Mouse (Mus musculus) midbrain, embryonic 14.5 days (tissue): ENCODE data around the gene Hist1h2bp. TPM values are rescaled to one million over a fixed set of nuclear protein-coding genes. Genes with fewer than 3 reads are reported as not detected.
"Not testable (repeated sequence)": the region's sequence is repeated elsewhere in the genome, so short reads cannot be mapped to it uniquely, and the experiment has no call there.

Experiments used
- ATAC-seq: fragments of 200-750 bp; cut with Nextera tagmentation; 2 replicates; pipeline ENCODE4 v1.8.0; 2017; ENCODE audit warnings: moderate number of reproducible peaks, moderate library complexity; ENCODE audit not compliant: low FRiP score, low TSS enrichment
- DNase-seq: peaks from one replicate; pipeline ENCODE4 v3.0.0-alpha.2; 2015
- H3K27ac ChIP-seq: fragments of 300-500 bp; sonication (generic); replicated peaks from 2 replicates; pipeline ENCODE4 v1.5.1; 2014; ENCODE audit warnings: mild to moderate bottlenecking, low read depth, low read length, moderate library complexity
- H3K27me3 ChIP-seq: fragments of 300-500 bp; sonication (generic); 2 replicates; pipeline ENCODE4 v1.6.1; 2014; ENCODE audit warnings: low read length, control low read depth, mixed read lengths; ENCODE audit not compliant: control insufficient read depth, insufficient read depth
- H3K36me3 ChIP-seq: fragments of 300-500 bp; sonication (generic); 2 replicates; pipeline ENCODE4 v1.6.1; 2014; ENCODE audit warnings: low read length, control low read depth; ENCODE audit not compliant: control insufficient read depth, insufficient read depth
- H3K4me1 ChIP-seq: fragments of 300-500 bp; sonication (generic); 2 replicates; pipeline ENCODE4 v1.6.1; 2014; ENCODE audit warnings: mild to moderate bottlenecking, antibody characterized with exemption, low read length, control low read depth; ENCODE audit not compliant: control insufficient read depth, insufficient read depth
- H3K4me2 ChIP-seq: fragments of 300-500 bp; sonication (generic); 2 replicates; pipeline ENCODE4 v1.6.1; 2014; ENCODE audit warnings: mild to moderate bottlenecking, low read length, moderate library complexity
- H3K4me3 ChIP-seq: fragments of 300-500 bp; sonication (generic); replicated peaks from 2 replicates; pipeline ENCODE4 v1.5.1; 2014; ENCODE audit warnings: low read depth, low read length
- H3K9ac ChIP-seq: fragments of 300-500 bp; sonication (generic); replicated peaks from 2 replicates; pipeline ENCODE4 v1.6.1; 2014; ENCODE audit warnings: mild to moderate bottlenecking, low read length, moderate library complexity
- H3K9me3 ChIP-seq: fragments of 300-500 bp; sonication (generic); 2 replicates; pipeline ENCODE4 v1.6.1; 2016; ENCODE audit warnings: low read length, control low read depth, mixed read lengths; ENCODE audit not compliant: control insufficient read depth
- WGBS: fragments of 180-500 bp; shearing (Covaris S2); extraction: QIAGEN DNeasy Blood & Tissue Kit; methylation state at CpG from one replicate; pipeline ENCODE4 v1.1.7; 2014; 5-methylcytosine and 5-hydroxymethylcytosine counted together
- polyA plus RNA-seq: library from polyadenylated mRNA; unstranded; fragments of >200 nt; fragmentation: Nextera tagmentation; extraction: Ambion mirVana; gene quantifications from 2 replicates; pipeline ENCODE4 v1.2.1, GENCODE M21; 2014

The Hist1h2bp gene
- polyA plus RNA-seq, result not detected in 2 replicates

DNA sequence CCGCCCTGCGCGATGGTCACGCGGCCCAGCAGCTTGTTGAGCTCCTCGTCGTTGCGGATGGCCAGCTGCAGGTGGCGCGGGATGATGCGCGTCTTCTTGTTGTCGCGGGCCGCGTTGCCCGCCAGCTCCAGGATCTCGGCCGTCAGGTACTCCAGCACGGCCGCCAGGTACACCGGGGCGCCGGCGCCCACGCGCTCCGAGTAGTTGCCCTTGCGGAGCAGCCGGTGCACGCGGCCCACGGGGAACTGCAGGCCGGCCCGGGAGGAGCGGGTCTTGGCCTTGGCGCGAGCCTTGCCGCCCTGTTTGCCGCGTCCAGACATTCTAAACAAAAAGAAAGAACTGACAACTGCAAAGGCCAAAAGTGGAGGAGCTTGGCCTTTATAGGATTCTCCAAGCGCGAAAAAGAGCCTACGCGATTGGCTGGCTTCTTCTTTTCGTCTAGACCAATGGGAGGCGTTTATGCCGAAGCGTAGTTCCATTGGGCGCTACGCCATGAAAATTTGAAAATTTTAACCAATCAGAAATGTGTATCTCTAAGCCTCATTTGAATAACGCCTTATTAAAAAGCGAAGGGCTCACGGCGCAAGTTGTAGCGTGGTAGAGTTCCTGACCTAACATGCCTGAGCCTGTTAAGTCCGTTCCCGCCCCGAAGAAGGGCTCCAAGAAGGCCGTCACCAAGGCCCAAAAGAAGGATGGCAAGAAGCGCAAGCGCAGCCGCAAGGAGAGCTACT lies at the start of gene Hist1h2bp, which contains the start of gene Hist1h2an:
Hist1h2bp (plus strand) TSS at position 563 of the 731 bp plus-strand sequence.
Hist1h2an (minus strand) TSS at position 320 of the 731 bp plus-strand sequence.
- not testable (repeated sequence) for H3K27me3 ChIP-seq, H3K36me3 ChIP-seq, H3K9me3 ChIP-seq
- H3K9ac ChIP-seq, result peak within 1 kb of the TSS; percentile 12; the same call in 1 of the 2 replicates
- ATAC-seq, result peak; percentile 95
- peak within 1 kb of the TSS; percentile 77 for H3K27ac ChIP-seq
- peak within 1 kb of the TSS; percentile 33 for H3K4me3 ChIP-seq
- H3K4me2 ChIP-seq, result peak within 1 kb of the TSS; percentile 60
- peak; percentile 98 for DNase-seq
- H3K4me1 ChIP-seq, result peaks cover 19% of the 10 kb centered on the region
- 0% methylated on average over 37 of the region's 63 CpGs for WGBS

DNA sequence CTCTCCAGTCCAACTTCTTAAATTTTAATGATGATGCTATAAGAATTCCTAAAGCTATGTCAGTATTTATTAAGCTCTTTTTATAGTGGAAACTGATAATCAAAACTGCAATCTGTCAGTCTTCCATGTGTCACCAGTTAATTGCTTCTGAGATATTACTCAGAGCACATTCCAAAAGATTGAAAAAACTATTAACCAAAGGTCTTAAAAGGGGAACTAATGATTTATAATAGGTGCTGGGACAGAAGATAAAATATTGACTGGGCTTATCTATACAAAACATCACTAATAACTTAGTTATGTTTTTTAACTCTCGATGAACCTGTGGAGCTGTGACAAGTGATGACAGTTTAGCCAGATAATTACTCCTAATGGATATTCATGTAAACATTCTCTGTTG lies 42.3 kb upstream of the Hist1h2bp start:
- Histone ChIP-seq H3K4me2 (no peak overlapping the region), H3K9me3 (no peaks in the 10 kb centered on the region), H3K27ac (no peak overlapping the region), H3K9ac (no peak overlapping the region), H3K36me3 (no peaks in the 10 kb centered on the region), H3K4me1 (peaks cover 19% of the 10 kb centered on the region), H3K27me3 (no peaks in the 10 kb centered on the region), H3K4me3 (no peak overlapping the region)
- DNase-seq, result no peak
- 94% methylated on average over 1 of the region's 1 CpGs for WGBS
- ATAC-seq, result no peak

- H3K36me3 ChIP-seq, result no peaks in the 10 kb centered on the region
- peak overlapping the region; percentile 53 for H3K4me3 ChIP-seq
- peaks cover 28% of the 10 kb centered on the region for H3K4me1 ChIP-seq
- peak overlapping the region; percentile 74 for H3K4me2 ChIP-seq
- peak overlapping the region; percentile 64 for H3K9ac ChIP-seq
- no peaks in the 10 kb centered on the region for H3K9me3 ChIP-seq
- WGBS, result 3% methylated on average over 5 of the region's 5 CpGs
- peak; percentile 56 for DNase-seq
- H3K27me3 ChIP-seq, result no peaks in the 10 kb centered on the region
- peak overlapping the region; percentile 82 for H3K27ac ChIP-seq
- ATAC-seq, result no peak
Measured at GRCm38 (mm10) chr13:21749387-21750158, 37.7 kb upstream of the Hist1h2bp start.

DNA sequence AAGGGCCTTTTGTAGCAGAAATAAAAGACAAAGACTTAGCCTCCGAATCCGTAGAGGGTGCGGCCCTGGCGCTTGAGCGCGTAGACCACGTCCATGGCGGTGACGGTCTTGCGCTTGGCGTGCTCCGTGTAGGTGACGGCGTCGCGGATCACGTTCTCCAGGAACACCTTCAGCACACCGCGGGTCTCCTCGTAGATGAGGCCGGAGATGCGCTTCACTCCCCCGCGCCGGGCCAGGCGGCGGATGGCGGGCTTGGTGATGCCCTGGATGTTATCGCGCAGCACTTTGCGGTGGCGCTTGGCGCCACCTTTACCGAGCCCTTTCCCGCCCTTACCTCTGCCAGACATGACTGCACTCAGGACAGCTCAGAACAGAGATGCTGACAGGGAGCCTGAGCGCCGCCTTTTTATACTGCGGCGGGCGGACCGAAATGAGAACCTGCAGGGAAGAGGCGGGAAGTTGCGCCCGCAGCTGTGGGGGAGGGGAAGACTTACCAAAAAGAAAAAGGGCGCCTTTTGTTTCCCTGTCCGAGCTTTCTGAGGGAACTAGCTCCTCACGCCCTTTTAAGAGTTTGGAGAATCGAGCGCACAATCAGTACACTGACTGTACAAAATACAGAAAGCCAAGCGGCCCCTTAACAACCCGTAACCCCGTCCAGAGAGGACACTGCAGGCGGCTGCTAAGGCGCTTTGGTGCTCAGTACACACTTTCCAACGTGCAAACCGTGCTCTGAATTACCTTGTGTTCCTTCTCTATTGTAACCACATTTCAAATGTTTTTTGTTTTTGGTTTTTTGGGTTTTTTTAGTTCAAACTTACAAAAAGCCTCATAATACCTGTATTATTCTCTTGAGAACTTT lies 36.9 kb upstream of the Hist1h2bp start, which contains the start of gene Hist1h4k:
Hist1h4k (minus strand) TSS at position 347 of the 859 bp plus-strand sequence.
- peak within 1 kb of the TSS; percentile 82 for H3K27ac ChIP-seq
- peak within 1 kb of the TSS; percentile 53 for H3K4me3 ChIP-seq
- H3K4me1 ChIP-seq, result peaks cover 33% of the 10 kb centered on the region
- not testable (repeated sequence) for H3K27me3 ChIP-seq, H3K9me3 ChIP-seq, H3K36me3 ChIP-seq
- WGBS, result under 1% methylated on average over 42 of the region's 56 CpGs
- ATAC-seq, result peak; percentile 88
- H3K4me2 ChIP-seq, result peak within 1 kb of the TSS; percentile 74
- H3K9ac ChIP-seq, result peak within 1 kb of the TSS; percentile 64
- DNase-seq, result peak; percentile 96

GRCm38 (mm10) chr13:21751417-21751816 lies 35.8 kb upstream of the Hist1h2bp start:
- Histone ChIP-seq H3K4me2 (no peak overlapping the region), H3K4me1 (peaks cover 33% of the 10 kb centered on the region), H3K36me3 (no peaks in the 10 kb centered on the region), H3K9ac (no peak overlapping the region), H3K27me3 (no peaks in the 10 kb centered on the region), H3K9me3 (no peaks in the 10 kb centered on the region), H3K4me3 (no peak overlapping the region), H3K27ac (no peak overlapping the region)
- DNase-seq (no peak), ATAC-seq (no peak)

DNA sequence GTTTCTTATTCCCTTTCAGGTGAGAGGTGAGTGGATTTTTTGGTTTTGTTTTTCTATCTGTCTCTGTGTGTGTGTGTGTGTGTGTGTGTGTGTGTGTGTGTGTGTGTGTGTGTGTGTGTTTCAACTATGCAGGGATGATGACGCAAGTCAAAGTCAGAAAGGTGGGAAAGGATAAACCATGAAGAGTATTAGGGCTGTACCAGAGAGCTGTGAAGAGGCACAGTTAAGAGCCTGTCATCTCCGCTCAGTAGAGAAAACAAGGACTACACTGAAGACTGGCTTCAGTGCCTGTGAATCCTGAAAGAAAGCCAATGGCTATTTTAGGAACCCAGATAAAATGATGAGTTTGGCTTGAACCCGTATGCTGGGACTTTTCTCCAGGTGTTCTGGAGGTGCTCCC lies 35.4 kb upstream of the Hist1h2bp start:
- Histone ChIP-seq H3K27ac (0 out of 2 replicates have a peak overlapping the region, but pooled peaks have one; percentile 20), H3K9ac (no peak overlapping the region), H3K36me3 (no peaks in the 10 kb centered on the region), H3K4me1 (peaks cover 33% of the 10 kb centered on the region), H3K27me3 (no peaks in the 10 kb centered on the region), H3K9me3 (no peaks in the 10 kb centered on the region), H3K4me2 (0 out of 2 replicates have a peak overlapping the region, but pooled peaks have one; percentile 74), H3K4me3 (no peak overlapping the region)
- 78% methylated on average over 3 of the region's 3 CpGs for WGBS
- DNase-seq (no peak), ATAC-seq (no peak)

DNA sequence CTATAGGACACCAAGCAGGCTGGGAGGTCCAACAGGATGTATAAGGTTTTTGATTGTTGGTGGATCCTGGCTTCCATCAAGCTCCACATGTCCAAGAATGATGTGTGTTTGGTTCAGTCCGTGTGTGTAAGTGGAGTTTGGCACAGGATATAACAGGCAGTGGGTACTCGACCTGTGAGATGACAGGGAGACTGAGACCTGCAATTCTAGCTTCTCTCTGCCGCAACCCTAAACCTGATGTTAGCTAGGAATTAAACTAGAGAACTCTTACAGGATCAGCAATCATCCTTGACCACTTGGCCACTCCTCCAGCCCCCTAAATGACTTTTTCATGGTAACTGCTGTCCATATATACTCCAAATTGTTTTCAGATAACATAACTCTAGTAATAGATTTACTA lies 34.9 kb upstream of the Hist1h2bp start:
- DNase-seq, result no peak
- no peak for ATAC-seq
- H3K9ac ChIP-seq, result no peak overlapping the region
- no peaks in the 10 kb centered on the region for H3K9me3 ChIP-seq
- H3K36me3 ChIP-seq, result no peaks in the 10 kb centered on the region
- H3K4me2 ChIP-seq, result peak overlapping the region; percentile 74; the same call in 1 of the 2 replicates
- H3K27ac ChIP-seq, result no peak overlapping the region
- H3K4me1 ChIP-seq, result peaks cover 31% of the 10 kb centered on the region
- no peaks in the 10 kb centered on the region for H3K27me3 ChIP-seq
- no peak overlapping the region for H3K4me3 ChIP-seq
- 35% methylated on average over 3 of the region's 3 CpGs for WGBS

- H3K36me3 ChIP-seq, result no peaks in the 10 kb centered on the region
- H3K4me3 ChIP-seq, result peak overlapping the region; percentile 40
- H3K9me3 ChIP-seq, result no peaks in the 10 kb centered on the region
- 3% methylated on average over 10 of the region's 10 CpGs for WGBS
- ATAC-seq, result no peak
- H3K27ac ChIP-seq, result peak overlapping the region; percentile 87
- peak overlapping the region; percentile 74 for H3K4me2 ChIP-seq
- H3K9ac ChIP-seq, result peak overlapping the region; percentile 46; the same call in 1 of the 2 replicates
- peaks cover 28% of the 10 kb centered on the region for H3K4me1 ChIP-seq
- peak; percentile 28 for DNase-seq
- H3K27me3 ChIP-seq, result no peaks in the 10 kb centered on the region
Measured at GRCm38 (mm10) chr13:21753051-21753523, 34.2 kb upstream of the Hist1h2bp start.
